ENCODE assay signal across 8 mouse cellular contexts in genomic region chr15:12118432-12119128, GRCm38 (mm10). TPM values are rescaled to one million over a fixed set of nuclear protein-coding genes. Genes with fewer than 3 reads are reported as not detected.
DNase-seq lines count a peak whose midpoint lies in the region; ATAC-seq and TF ChIP-seq lines count a peak whose summit lies in the region.

No protein-coding gene starts in this region.

- no peaks in the 10 kb centered on the region for H3K27me3 ChIP-seq in C2C12 (ENCODE audit: control insufficient read depth, insufficient read depth, insufficient read length)
- no peaks in the 10 kb centered on the region for H3K27me3 ChIP-seq in lung, embryonic 16.5 days (ENCODE audit: control insufficient read depth, insufficient read depth, low read depth, low read length)

- under 1% methylated on average over 52 of the region's 61 CpGs for WGBS in lung, embryonic 16.5 days

- peaks cover 50% of the 10 kb centered on the region for H3K79me3 ChIP-seq in C2C12 (ENCODE audit: low read depth)

- peak overlapping the region; percentile 94 for H3K4me3 ChIP-seq in C2C12 (ENCODE audit: insufficient read depth, poor library complexity, severe bottlenecking)
- H3K4me3 ChIP-seq in lung, embryonic 16.5 days (ENCODE audit: low read length): peak overlapping the region; percentile 95

- no peak for TF ChIP-seq CTCF in C2C12 (IDR thresholded peaks at IDR 0.05; ENCODE audit: control insufficient read depth, insufficient read depth, insufficient read length)

- peaks cover 26% of the 10 kb centered on the region for H3K36me3 ChIP-seq in C2C12 (ENCODE audit: control insufficient read depth, insufficient read depth)
- no peaks in the 10 kb centered on the region for H3K36me3 ChIP-seq in lung, embryonic 16.5 days (ENCODE audit: control insufficient read depth, insufficient read depth, low read length)

- H3ac ChIP-seq in C2C12 (ENCODE audit: control insufficient read depth, insufficient read length, low read depth): peak overlapping the region; percentile 84

- H3K79me2 ChIP-seq in C2C12 (ENCODE audit: control insufficient read depth, insufficient read depth): peaks cover 60% of the 10 kb centered on the region

- DNase-seq in NIH3T3 (ENCODE audit: low read depth): peak; percentile 71
- peak; percentile 62 for DNase-seq in cerebellum, postnatal 14 days
- DNase-seq in gastrocnemius, postnatal 25 days: peak; percentile 55
- peak; percentile 26 for DNase-seq in kidney, adult 11 months
- peak; percentile 73 for DNase-seq in ovary, postnatal 36 days (ENCODE audit: low spot score)
- peak; percentile 40 for DNase-seq in urinary bladder, postnatal 14 days (ENCODE audit: low spot score)

- H3K9me3 ChIP-seq in lung, embryonic 16.5 days (ENCODE audit: control insufficient read depth, low read length): no peaks in the 10 kb centered on the region

- peak overlapping the region; percentile 93 for H3K27ac ChIP-seq in lung, embryonic 16.5 days (ENCODE audit: low read length)

- H3K9ac ChIP-seq in lung, embryonic 16.5 days (ENCODE audit: low read length): peak overlapping the region; percentile 99

- peak; percentile 66 for ATAC-seq in lung, embryonic 16.5 days (ENCODE audit: low read depth)

- peak overlapping the region; percentile 85 for H3K4me2 ChIP-seq in lung, embryonic 16.5 days (ENCODE audit: low read depth, low read length)

- H3K4me1 ChIP-seq in lung, embryonic 16.5 days (replicated peaks; ENCODE audit: control insufficient read depth, insufficient read depth, low read length): peaks cover 8% of the 10 kb centered on the region

TF ChIP-seq in C2C12, 6 proteins besides CTCF, POLR2A, EP300 and RAD21:
- TF ChIP-seq FOSL1 (IDR thresholded peaks at IDR 0.05; ENCODE audit: insufficient read depth, low read length, poor library complexity, severe bottlenecking) (no peak), MAX (IDR thresholded peaks at IDR 0.05) (no peak), MYOD1 (IDR thresholded peaks at IDR 0.05; ENCODE audit: control insufficient read depth, insufficient read length, low read depth) (no peak), USF1 (IDR thresholded peaks at IDR 0.05; ENCODE audit: low read depth) (no peak), CEBPB (IDR thresholded peaks at IDR 0.05; ENCODE audit: low read depth) (no peak), MYOG (IDR thresholded peaks at IDR 0.05; ENCODE audit: control insufficient read depth, extremely low read depth, insufficient read length) (no peak)

RNA-seq across cellular contexts. Expression of gene Zfr, which starts 0.9 kb away (rescaled TPM):
- polyA plus RNA-seq in C2C12 (2012; fragmentation: generic; extraction: Trizol): 22.4 TPM
- total RNA-seq in gastrocnemius, postnatal 25 days (2021): 10 to 100 TPM; 46.0 to 61.1 TPM
- 106 and 109 TPM in 2 replicates for polyA plus RNA-seq in lung, embryonic 16.5 days (2015; fragmentation: Nextera tagmentation; extraction: Ambion mirVana)

Comparison
In these comparisons a context has a peak if more than half of its experiments do, and no peak if none do; other contexts are left out.
1. Peak in every context shown above with its lines: DNase-seq, ATAC-seq, H3K4me3 ChIP-seq and H3K27ac ChIP-seq.